Mouse (Mus musculus) megakaryocyte-erythroid progenitor cell, adult 5 weeks (primary cell): Measurements from ENCODE around the gene Hcn4. TPM values are rescaled to one million over a fixed set of nuclear protein-coding genes. Genes with fewer than 3 reads are reported as not detected.

ENCODE experiments used
- polyA plus RNA-seq: library from polyadenylated mRNA; stranded (reverse); fragments of >175 nt; gene quantifications from 2 replicates; pipeline ENCODE4 v1.2.3, GENCODE M21; 2012

Hcn4 gene
- polyA plus RNA-seq, result not detected in 2 replicates

DNA sequence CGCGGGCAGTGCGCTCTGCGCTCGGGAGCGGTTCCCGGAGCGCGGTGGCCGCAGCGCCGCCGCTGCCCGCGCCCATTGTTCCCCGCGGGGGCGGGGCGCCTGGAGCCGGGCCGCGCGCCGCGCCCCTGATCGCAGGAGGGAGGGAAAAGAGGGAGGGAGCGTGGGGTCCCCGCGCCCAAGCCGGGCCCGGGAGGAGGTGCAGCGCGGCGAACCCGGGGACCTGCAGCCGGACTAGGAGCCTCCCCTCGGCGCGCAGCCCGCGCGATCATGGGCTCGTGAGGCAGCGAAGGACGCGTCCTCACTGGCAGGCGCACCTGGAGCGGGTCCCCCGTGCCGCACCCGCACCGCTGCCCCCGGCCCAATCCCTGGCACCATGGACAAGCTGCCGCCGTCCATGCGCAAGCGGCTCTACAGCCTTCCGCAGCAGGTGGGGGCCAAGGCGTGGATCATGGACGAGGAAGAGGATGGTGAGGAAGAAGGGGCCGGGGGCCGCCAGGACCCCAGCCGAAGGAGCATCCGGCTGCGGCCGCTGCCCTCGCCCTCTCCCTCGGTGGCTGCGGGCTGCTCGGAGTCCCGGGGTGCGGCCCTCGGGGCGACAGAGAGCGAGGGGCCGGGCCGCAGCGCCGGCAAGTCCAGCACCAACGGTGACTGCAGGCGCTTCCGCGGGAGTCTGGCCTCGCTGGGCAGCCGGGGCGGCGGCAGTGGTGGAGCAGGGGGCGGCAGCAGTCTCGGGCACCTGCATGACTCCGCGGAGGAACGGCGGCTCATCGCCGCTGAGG, at the start of gene Hcn4:
Hcn4 (plus strand) TSS at position 274 of the 779 bp plus-strand sequence.

Other genes with a start within 250 kb of the Hcn4 start
- gene Nptn, start 241.2 kb upstream of the Hcn4 start, polyA plus RNA-seq, result 141 and 160 TPM in 2 replicates
- 0.86 TPM in 1 of 2 replicates, not detected in the other for gene Rec114, start 79.4 kb upstream of the Hcn4 start, polyA plus RNA-seq
- gene Neo1, start 213.0 kb downstream of the Hcn4 start, polyA plus RNA-seq, result 0.03 TPM in 1 of 2 replicates, not detected in the other